Mouse (Mus musculus) layer of hippocampus, adult 9-11 months (tissue): Measurements from ENCODE around the gene Proser2.

Experiments
- DNase-seq: peaks from one replicate; pipeline ENCODE4 v3.0.0; 2022

The Proser2 gene

DNA sequence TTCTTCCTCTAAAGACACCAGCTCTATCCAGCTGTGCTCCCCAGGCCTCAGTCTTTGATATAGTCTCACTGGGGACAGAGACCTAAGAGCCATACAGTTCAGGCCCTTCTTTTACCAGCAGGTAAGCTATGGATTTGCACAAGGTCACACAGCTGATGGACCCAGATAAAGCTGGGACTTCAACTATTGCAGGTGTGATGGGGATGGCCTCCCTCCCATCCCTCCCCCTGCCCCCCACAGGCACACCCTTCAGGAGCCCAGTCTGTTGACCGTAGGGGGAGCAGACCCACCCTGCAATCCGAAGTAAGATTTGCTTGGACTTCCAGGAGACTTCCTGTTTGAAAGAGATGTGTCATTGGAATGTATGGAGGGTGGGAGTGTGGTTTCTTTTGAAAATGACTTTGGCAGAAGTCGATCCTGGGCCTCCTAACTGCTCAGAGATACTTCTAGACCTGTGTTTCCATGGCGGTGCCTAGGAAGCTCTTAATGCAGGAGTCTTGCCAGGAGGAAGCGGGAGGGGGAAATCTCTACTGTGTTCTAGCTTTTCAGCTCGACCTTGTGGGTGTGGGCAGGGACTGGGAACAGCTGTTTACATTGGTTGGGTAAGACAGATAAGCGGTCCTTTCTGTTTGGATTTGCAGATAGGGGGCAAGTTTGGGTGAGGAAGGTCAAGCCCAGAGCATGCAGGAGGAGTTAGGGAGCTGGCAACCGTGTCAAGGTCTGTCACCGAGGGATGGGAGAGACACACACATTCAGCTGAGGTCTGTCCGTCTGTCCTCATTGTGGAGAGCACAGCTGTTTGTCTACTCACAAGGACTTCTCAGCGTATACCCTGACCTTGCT lies 58.2 kb downstream of the Proser2 start:
- DNase-seq = no peak

DNA sequence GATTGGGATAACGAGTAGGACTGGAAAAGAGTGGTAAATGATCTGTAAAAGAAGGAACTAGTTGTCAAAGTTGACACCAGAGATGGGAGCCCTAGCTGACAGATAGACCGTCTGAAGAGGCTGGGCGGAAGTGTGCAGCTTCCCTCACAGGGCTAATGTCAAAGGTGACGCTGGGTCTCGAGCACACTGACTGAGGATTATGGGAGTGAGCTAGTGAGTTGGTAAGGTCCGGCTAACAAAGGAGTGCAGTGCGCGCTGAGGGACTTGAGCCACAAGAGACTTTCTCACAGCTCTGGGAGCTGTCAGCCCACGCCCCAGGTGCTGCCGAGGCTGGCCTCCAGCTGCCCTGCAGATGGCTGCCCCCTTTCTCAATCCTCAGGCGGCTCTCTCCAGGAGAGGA lies 59.1 kb downstream of the Proser2 start:
- DNase-seq = no peak

DNA sequence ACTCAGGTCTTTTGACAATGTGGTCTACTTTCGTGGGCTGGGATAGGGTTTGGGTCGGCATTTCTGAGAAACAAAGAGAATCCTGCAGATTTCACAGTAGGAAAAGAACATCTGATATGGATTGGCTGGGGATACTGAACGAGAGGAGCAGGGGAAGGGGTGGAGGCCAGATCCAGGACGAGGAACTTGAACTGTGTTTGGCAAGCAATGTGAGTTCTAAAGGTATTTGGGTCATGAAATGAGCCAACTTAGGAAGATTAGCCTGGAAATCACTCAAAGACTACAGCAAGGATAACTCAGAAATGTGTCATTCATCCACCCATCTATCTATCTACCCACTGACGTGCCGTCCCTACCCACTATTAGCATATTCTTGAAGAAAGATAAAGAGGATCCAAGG lies 62.7 kb downstream of the Proser2 start:
- no peak for DNase-seq

DNA sequence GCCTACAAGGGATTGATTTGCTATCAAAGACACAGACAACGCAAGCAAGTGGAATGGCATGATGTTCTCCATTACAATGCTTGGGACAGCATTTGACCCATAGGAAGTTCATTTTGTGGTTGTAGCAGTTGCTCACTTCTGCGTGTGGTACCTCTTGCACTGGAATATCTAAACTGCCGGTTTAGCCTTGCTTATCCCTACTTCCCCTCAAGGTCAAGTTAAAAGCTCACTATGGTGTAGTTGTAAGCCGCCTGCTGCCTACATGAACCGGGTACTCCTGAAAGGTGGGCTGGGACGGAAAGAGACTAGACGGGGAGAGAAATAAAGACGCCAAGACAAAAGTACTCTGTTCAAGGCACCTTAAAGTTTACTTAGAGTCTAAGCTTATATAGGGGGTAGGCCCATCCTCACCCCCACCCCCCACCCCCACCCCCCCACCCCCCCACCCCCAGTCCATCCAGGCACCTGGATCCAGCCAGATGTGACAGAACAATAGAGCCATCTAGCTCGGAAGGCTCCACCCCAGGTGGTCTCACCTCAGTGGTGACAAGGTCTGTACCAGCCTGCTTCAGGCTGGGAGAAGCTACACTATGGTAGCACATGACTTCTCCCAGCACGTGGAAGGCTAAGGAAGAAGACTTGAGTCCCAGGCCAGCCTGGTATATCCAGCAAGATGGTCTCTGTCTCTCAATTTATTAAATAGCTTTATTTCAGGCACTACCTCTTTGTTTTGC lies 69.8 kb downstream of the Proser2 start:
- no peak for DNase-seq

DNA sequence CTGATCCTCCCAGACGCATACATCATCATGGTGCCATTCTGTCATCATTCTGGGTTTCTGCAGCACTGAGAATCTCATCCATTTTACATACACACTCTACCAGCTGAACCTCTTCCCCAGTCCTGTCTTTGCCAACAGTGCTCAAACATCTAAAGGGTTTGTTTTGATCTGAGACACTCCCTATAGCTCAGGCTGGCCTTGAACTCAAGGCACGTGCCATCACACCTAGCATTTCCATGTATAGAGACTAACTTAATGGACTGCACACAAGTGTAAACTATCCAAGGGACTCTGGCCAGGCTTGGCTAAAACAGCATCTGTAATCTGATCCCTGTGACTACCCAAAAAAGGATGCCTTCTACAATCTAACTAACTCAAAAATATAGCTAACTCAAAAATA lies 70.7 kb downstream of the Proser2 start:
- no peak for DNase-seq

- DNase-seq = no peak
Observed at GRCm38 (mm10) chr2:6056518-6056917, 73.5 kb downstream of the Proser2 start.

GRCm38 (mm10) chr2:6055466-6055865 lies 74.5 kb downstream of the Proser2 start:
- DNase-seq = no peak

GRCm38 (mm10) chr2:6049018-6049417 lies 81.0 kb downstream of the Proser2 start:
- no peak for DNase-seq

- no peak for DNase-seq
Observed at GRCm38 (mm10) chr2:6048570-6048969, 81.4 kb downstream of the Proser2 start.
